Mouse (Mus musculus): ENCODE measurements around the gene Lzic. TPM values are rescaled to one million over a fixed set of nuclear protein-coding genes. Genes with fewer than 3 reads are reported as not detected.

Gene Lzic
- polyA plus RNA-seq, 1 experiment = 17.8 TPM

DNA sequence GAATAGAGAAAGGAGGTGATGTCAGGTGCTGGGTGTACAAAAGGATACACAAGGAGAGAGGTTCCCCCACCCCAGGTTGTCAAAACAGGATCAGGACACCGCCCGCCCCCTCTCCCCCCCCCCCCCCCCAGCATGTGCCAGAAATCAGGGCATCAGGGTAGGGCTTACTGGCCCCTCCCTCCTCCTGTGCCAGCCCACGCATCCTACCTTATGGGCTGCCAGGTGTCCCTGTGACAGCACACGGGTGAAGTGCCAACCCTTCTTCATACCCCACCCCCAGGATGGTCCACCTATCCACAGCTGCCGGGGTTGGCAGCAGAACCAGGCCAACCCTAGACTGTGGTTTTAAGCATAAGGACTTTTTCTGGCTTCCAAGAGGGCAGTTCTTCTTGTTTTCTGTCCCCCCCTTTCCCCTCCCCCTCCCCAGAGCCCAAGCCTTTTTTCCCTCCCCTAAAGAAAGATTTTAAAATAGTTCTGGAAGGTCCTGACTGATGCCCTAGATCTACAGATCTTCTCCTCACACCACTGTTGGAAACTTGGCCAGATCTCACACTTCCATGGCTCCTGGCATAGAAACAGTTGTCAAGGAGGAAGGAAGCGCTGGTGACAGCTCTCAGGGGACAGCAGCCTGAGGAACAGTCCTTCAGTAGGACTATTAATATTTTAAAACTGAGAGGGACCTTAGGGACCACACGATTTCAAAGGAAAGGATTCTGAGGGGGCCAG lies 23.3 kb upstream of the Lzic start:
- no peaks in the 10 kb centered on the region for H3K36me3 ChIP-seq (ENCODE audit: control insufficient read depth, insufficient read depth, low read length)
- H3K4me3 ChIP-seq (ENCODE audit: control insufficient read depth, low read depth, low read length) = no peak overlapping the region
- peaks cover 4% of the 10 kb centered on the region for H3K4me1 ChIP-seq (ENCODE audit: control insufficient read depth, insufficient read depth, low read length)
- no peak for TF ChIP-seq POLR2A (IDR thresholded peaks at IDR 0.05; ENCODE audit: control insufficient read depth, low read depth, low read length)
- TF ChIP-seq CTCF (IDR thresholded peaks at IDR 0.05; ENCODE audit: control insufficient read depth, insufficient read depth, insufficient replicate concordance, low read depth, low read length) = no peak
- no peak overlapping the region for H3K27ac ChIP-seq (ENCODE audit: control insufficient read depth, insufficient read depth, low read depth, low read length)
- no peaks in the 10 kb centered on the region for H3K27me3 ChIP-seq (ENCODE audit: control insufficient read depth, insufficient read depth, low read length)

DNA sequence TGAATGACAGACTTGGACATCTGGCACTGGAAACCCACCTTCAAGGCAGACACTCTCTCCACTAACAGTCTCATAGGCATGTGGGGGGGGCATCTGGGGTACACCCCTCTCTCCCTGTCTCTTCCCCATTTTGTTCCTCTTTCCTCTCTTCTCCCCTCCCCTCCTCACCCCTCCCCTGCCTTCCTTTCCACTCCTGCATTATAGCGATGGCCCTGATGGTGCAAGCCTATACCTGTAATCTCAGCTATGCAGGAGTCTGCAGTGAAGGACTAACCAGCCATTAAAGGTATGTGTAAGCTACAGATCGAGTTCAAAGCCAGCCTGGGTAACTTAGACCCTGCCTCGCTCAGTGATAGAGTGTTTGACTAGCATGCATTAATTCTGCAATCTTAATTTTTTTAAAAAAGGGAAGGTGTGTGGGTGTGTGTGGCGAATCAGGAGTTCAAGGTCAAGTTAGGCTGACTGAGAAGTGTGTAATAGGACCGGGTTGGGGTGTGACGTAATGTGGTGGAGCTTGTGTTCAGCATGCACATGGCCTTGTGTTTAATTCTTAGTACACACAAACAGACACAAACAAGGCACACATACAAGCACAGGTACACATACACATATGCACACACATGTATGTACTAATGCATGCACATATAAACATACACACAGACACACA lies 22.6 kb upstream of the Lzic start:
- no peak for TF ChIP-seq CTCF (IDR thresholded peaks at IDR 0.05; ENCODE audit: control insufficient read depth, insufficient read depth, insufficient replicate concordance, low read depth, low read length)
- TF ChIP-seq POLR2A (IDR thresholded peaks at IDR 0.05; ENCODE audit: control insufficient read depth, low read depth, low read length) = no peak
- Histone ChIP-seq H3K4me1 (ENCODE audit: control insufficient read depth, insufficient read depth, low read length) (peaks cover 2% of the 10 kb centered on the region), H3K27ac (ENCODE audit: control insufficient read depth, insufficient read depth, low read depth, low read length) (no peak overlapping the region), H3K36me3 (ENCODE audit: control insufficient read depth, insufficient read depth, low read length) (no peaks in the 10 kb centered on the region), H3K4me3 (ENCODE audit: control insufficient read depth, low read depth, low read length) (no peak overlapping the region), H3K27me3 (ENCODE audit: control insufficient read depth, insufficient read depth, low read length) (no peaks in the 10 kb centered on the region)

DNA sequence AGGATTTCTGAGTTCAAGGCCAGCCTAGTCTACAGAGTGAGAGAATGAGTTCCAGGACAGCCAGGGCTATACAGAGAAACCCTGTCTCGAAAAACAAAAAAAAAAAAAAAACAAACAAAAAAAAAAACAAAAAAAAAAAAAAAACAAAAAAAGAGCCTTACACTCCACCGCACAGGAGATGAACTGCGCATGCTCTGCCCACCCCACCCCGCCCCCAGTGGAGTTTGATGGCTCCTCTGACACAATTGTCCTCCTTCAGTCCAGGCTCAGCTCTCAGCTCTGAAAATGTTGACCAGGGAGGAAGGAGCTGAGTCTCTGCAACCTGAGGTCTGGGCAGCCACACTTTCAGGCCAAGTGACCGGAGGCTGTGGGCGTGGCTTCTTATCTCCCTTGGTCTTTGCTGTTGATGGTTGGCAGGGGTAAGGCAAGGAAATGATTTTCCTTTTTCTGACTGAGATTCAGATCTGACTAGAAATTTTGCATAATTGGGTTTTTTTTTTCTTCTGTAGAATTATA lies 21.5 kb upstream of the Lzic start:
- Histone ChIP-seq H3K27me3 (ENCODE audit: control insufficient read depth, insufficient read depth, low read length) (no peaks in the 10 kb centered on the region), H3K4me3 (ENCODE audit: control insufficient read depth, low read depth, low read length) (no peak overlapping the region), H3K4me1 (ENCODE audit: control insufficient read depth, insufficient read depth, low read length) (peaks cover 2% of the 10 kb centered on the region), H3K36me3 (ENCODE audit: control insufficient read depth, insufficient read depth, low read length) (no peaks in the 10 kb centered on the region), H3K27ac (ENCODE audit: control insufficient read depth, insufficient read depth, low read depth, low read length) (no peak overlapping the region)
- TF ChIP-seq CTCF (IDR thresholded peaks at IDR 0.05; ENCODE audit: control insufficient read depth, insufficient read depth, insufficient replicate concordance, low read depth, low read length) (no peak), POLR2A (IDR thresholded peaks at IDR 0.05; ENCODE audit: control insufficient read depth, low read depth, low read length) (no peak)

DNA sequence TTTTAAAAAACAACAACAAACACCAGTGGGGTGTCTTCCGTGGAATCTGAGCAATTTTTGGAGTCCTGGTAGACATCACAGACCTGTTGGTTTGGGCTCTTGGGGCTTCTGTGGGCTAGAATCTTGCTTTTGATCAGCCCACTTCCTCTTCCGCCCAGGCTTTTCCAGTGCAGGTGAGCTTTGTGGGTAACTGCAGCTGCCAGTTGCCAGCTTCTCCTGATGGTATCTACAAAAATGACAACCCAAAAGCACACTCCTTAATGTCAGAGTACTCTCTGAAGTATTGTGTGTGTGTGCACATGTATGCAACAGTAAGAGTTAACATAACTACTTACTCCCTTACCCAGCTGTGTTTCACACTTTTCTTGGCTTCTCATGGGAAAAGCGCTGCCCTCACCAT lies 15.5 kb upstream of the Lzic start:
- TF ChIP-seq CTCF (IDR thresholded peaks at IDR 0.05; ENCODE audit: control insufficient read depth, insufficient read depth, insufficient replicate concordance, low read depth, low read length) (no peak), POLR2A (IDR thresholded peaks at IDR 0.05; ENCODE audit: control insufficient read depth, low read depth, low read length) (no peak)
- no peaks in the 10 kb centered on the region for H3K27me3 ChIP-seq (ENCODE audit: control insufficient read depth, insufficient read depth, low read length)
- H3K27ac ChIP-seq (ENCODE audit: control insufficient read depth, insufficient read depth, low read depth, low read length) = no peak overlapping the region
- H3K4me3 ChIP-seq (ENCODE audit: control insufficient read depth, low read depth, low read length) = no peak overlapping the region
- H3K36me3 ChIP-seq (ENCODE audit: control insufficient read depth, insufficient read depth, low read length) = no peaks in the 10 kb centered on the region
- no peaks in the 10 kb centered on the region for H3K4me1 ChIP-seq (ENCODE audit: control insufficient read depth, insufficient read depth, low read length)

DNA sequence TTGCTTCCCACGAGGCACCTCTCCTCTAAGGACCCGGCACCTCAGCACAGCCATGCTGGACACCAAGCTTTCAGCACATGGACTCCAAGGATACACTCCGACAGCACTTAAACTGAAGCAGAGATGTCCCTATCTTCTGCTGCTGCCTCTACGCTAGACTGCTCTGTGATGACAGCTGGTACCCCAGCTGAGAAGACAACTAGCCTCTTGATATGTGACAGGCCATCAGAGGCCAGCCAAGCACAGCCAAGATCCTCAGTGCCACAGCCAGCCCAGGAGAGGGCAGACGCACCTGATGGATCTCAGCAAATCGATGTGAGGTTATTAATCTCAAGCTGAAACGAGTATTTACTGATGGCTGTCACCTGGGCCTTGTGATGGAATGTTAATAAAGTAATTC lies 9.9 kb upstream of the Lzic start:
- H3K4me1 ChIP-seq (ENCODE audit: control insufficient read depth, insufficient read depth, low read length) = no peaks in the 10 kb centered on the region; the same call in 1 of the 2 replicates
- no peaks in the 10 kb centered on the region for H3K27me3 ChIP-seq (ENCODE audit: control insufficient read depth, insufficient read depth, low read length)
- H3K36me3 ChIP-seq (ENCODE audit: control insufficient read depth, insufficient read depth, low read length) = no peaks in the 10 kb centered on the region
- H3K27ac ChIP-seq (ENCODE audit: control insufficient read depth, insufficient read depth, low read depth, low read length) = no peak overlapping the region
- TF ChIP-seq POLR2A (IDR thresholded peaks at IDR 0.05; ENCODE audit: control insufficient read depth, low read depth, low read length) (no peak), CTCF (IDR thresholded peaks at IDR 0.05; ENCODE audit: control insufficient read depth, insufficient read depth, insufficient replicate concordance, low read depth, low read length) (no peak)
- no peak overlapping the region for H3K4me3 ChIP-seq (ENCODE audit: control insufficient read depth, low read depth, low read length)

DNA sequence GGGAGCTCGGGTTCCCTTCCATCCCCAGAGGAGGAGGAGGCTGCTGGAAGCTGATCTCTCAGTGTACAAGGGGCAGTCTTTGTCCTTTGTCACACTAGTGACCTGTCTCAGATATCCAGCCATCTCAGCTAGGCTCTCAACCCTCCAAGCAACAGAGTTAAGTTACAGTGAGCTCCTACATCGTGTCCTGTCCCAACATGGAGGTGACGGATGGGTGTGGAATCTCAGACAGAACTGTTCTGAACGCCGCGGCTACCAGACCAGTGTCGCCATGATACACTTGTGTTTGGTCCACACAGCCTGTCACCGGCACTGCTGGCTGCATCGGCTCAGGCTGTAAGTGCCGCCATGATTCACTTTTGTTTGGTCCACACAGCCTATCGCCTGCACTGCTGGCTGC lies 8.0 kb upstream of the Lzic start, which contains the start of gene Tmem274:
TSS of gene Tmem274 (plus strand) at position 301 of the 400 bp plus-strand sequence.
- Histone ChIP-seq H3K27ac (ENCODE audit: control insufficient read depth, insufficient read depth, low read depth, low read length) (no peak within 1 kb of the TSS), H3K4me3 (ENCODE audit: control insufficient read depth, low read depth, low read length) (no peak within 1 kb of the TSS)

DNA sequence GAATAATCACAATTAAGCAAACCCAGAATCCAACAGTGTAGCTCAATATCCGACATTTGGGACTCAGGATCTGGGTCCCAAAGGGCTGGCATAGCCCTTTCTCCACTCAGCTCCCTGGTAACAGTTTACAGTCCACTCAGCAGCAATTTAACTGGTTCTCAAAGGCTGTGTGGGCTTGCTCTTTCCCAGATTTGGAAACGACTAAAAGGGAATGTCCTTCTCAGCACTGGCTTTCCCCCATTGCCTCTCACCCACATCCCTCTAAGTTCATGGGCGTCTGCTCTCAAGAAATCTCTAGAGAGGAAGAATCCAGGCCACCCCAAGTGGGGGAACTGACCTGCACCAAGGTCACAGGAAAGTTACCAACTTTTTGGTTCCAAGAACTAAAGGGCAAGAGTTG lies 463 bp upstream of the Lzic start:
- Histone ChIP-seq H3K4me1 (ENCODE audit: control insufficient read depth, insufficient read depth, low read length) (peaks cover 8% of the 10 kb centered on the region), H3K4me3 (ENCODE audit: control insufficient read depth, low read depth, low read length) (peak overlapping the region; percentile 95), H3K36me3 (ENCODE audit: control insufficient read depth, insufficient read depth, low read length) (peaks cover 8% of the 10 kb centered on the region), H3K27ac (ENCODE audit: control insufficient read depth, insufficient read depth, low read depth, low read length) (peak overlapping the region; percentile 80), H3K27me3 (ENCODE audit: control insufficient read depth, insufficient read depth, low read length) (no peaks in the 10 kb centered on the region)
- TF ChIP-seq POLR2A (IDR thresholded peaks at IDR 0.05; ENCODE audit: control insufficient read depth, low read depth, low read length) = no peak

More for the DNA sequence above, 8.0 kb upstream of the Lzic start, which contains the start of gene Tmem274:
- TF ChIP-seq CTCF (IDR thresholded peaks at IDR 0.05; ENCODE audit: control insufficient read depth, insufficient read depth, insufficient replicate concordance, low read depth, low read length) (no peak), POLR2A (IDR thresholded peaks at IDR 0.05; ENCODE audit: control insufficient read depth, low read depth, low read length) (no peak)
- Histone ChIP-seq H3K4me1 (ENCODE audit: control insufficient read depth, insufficient read depth, low read length) (peaks cover 4% of the 10 kb centered on the region), H3K27me3 (ENCODE audit: control insufficient read depth, insufficient read depth, low read length) (no peaks in the 10 kb centered on the region), H3K36me3 (ENCODE audit: control insufficient read depth, insufficient read depth, low read length) (no peaks in the 10 kb centered on the region)

Data from testis, adult 2 months (tissue).